In the genomic region with DNA sequence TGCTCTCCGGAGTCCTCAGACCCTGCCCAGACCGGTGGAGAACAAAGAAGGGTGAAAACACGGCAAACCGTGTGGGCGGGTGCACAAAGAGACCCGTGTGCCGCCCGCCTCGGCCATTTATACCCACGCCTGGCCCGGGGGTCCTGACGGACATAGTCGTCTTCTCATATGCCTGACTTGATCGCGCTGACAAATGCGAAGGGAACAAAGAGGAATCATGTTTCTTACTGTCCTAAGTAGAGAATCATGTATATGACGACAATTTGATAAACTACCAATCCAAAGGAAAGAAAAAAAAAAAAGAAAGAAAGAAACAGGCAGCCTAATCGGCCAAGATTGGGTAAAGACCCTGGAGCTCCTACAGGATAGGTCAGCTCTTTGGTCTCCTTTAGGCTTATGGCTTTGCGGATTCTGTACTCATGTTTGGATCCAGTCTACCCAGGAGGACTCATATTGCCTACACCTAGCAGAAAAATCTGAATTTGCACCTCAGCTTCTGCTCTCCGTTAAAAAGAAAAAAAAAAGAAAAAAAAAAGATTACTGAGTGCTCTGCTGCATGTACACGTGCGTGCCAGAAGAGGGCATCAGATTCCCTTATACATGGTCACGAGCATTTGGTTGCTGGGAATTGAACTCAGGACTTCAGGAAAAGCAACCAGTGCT, we compare ENCODE assay signal across 8 mouse cellular contexts. TPM values are rescaled to one million over a fixed set of nuclear protein-coding genes. Genes with fewer than 3 reads are reported as not detected.
DNase-seq lines count a peak whose midpoint lies in the region; ATAC-seq and TF ChIP-seq lines count a peak whose summit lies in the region.

No protein-coding gene starts in this region.

- H3K36me3 ChIP-seq in intestine, embryonic 16.5 days (ENCODE audit: control insufficient read depth, insufficient read depth, low read length), result peaks cover 7% of the 10 kb centered on the region
- peaks cover 29% of the 10 kb centered on the region for H3K36me3 ChIP-seq in limb, embryonic 10.5 days
- peaks cover 13% of the 10 kb centered on the region; the same call in 1 of the 2 replicates for H3K36me3 ChIP-seq in midbrain, embryonic 11.5 days (ENCODE audit: control insufficient read depth, insufficient read depth, low read length)
- H3K36me3 ChIP-seq in small intestine, adult 2 months (ENCODE audit: control insufficient read depth, insufficient read depth, low read length), result peaks cover 6% of the 10 kb centered on the region

- H3K9me3 ChIP-seq in intestine, embryonic 16.5 days (ENCODE audit: control insufficient read depth, low read length), result no peaks in the 10 kb centered on the region
- H3K9me3 ChIP-seq in limb, embryonic 10.5 days (replicated peaks), result no peaks in the 10 kb centered on the region
- H3K9me3 ChIP-seq in midbrain, embryonic 11.5 days (ENCODE audit: control insufficient read depth, low read length), result no peaks in the 10 kb centered on the region

- H3K9ac ChIP-seq in intestine, embryonic 16.5 days (ENCODE audit: low read depth, low read length), result peak overlapping the region; percentile 99
- H3K9ac ChIP-seq in midbrain, embryonic 11.5 days (ENCODE audit: low read length), result peak overlapping the region; percentile 98

- under 1% methylated on average over 23 of the region's 23 CpGs for WGBS in intestine, embryonic 16.5 days
- WGBS in limb, embryonic 10.5 days, result under 1% methylated on average over 23 of the region's 23 CpGs
- WGBS in midbrain, embryonic 11.5 days, result under 1% methylated on average over 23 of the region's 23 CpGs
- under 1% methylated on average over 23 of the region's 23 CpGs for WGBS in small intestine, adult 2 months

- peak overlapping the region; percentile 97 for H3K27ac ChIP-seq in intestine, embryonic 16.5 days (ENCODE audit: low read length)
- peak overlapping the region; percentile 99 for H3K27ac ChIP-seq in limb, embryonic 10.5 days
- peak overlapping the region; percentile 78 for H3K27ac ChIP-seq in midbrain, embryonic 11.5 days (ENCODE audit: low read depth, low read length)
- H3K27ac ChIP-seq in small intestine, adult 2 months (ENCODE audit: insufficient read depth, low read depth, low read length), result peak overlapping the region; percentile 92

- TF ChIP-seq POLR2A in small intestine, adult 2 months (IDR thresholded peaks at IDR 0.05; ENCODE audit: low read depth, low read length), result peak; percentile 94

- H3K4me1 ChIP-seq in intestine, embryonic 16.5 days (ENCODE audit: control insufficient read depth, insufficient read depth, low read length), result peaks cover 19% of the 10 kb centered on the region; the same call in 1 of the 2 replicates
- H3K4me1 ChIP-seq in limb, embryonic 10.5 days, result peaks cover 9% of the 10 kb centered on the region
- peaks cover 5% of the 10 kb centered on the region; the same call in 1 of the 2 replicates for H3K4me1 ChIP-seq in midbrain, embryonic 11.5 days (ENCODE audit: control insufficient read depth, insufficient read depth, low read length)
- H3K4me1 ChIP-seq in small intestine, adult 2 months (ENCODE audit: control insufficient read depth, insufficient read depth, insufficient read length, low read length), result peaks cover 9% of the 10 kb centered on the region; the same call in 1 of the 2 replicates

- H3K4me3 ChIP-seq in intestine, embryonic 16.5 days (ENCODE audit: low read length), result peak overlapping the region; percentile 96
- H3K4me3 ChIP-seq in limb, embryonic 10.5 days, result peak overlapping the region; percentile 98
- peak overlapping the region; percentile 89 for H3K4me3 ChIP-seq in midbrain, embryonic 11.5 days (ENCODE audit: low read depth, low read length)
- peak overlapping the region; percentile 82 for H3K4me3 ChIP-seq in small intestine, adult 2 months (ENCODE audit: low read depth, low read length)

- DNase-seq in adrenal gland, adult (ENCODE audit: inconsistent age in 2 of 2, low spot score in 1 of 2), result peak; percentile 81 to 94
- no peak for DNase-seq in adrenal gland, adult 8-10 months
- DNase-seq in embryo, embryonic 9.5 days (ENCODE audit: extremely low spot score), result peak; percentile 91
- DNase-seq in limb, embryonic 10.5 days (ENCODE audit: low spot score), result peak; percentile 92
- DNase-seq in midbrain, embryonic 11.5 days (ENCODE audit: low spot score, missing footprints), result peak; percentile 98

- peak overlapping the region; percentile 57 for H3K4me2 ChIP-seq in intestine, embryonic 16.5 days (ENCODE audit: low read depth, low read length)
- H3K4me2 ChIP-seq in midbrain, embryonic 11.5 days, result peak overlapping the region; percentile 77

- peak; percentile 81 for ATAC-seq in granulocyte monocyte progenitor cell, adult 5-6 weeks (replicated peaks; ENCODE audit: poor library complexity, severe bottlenecking)
- ATAC-seq in intestine, embryonic 16.5 days, result peak; percentile 65
- ATAC-seq in midbrain, embryonic 11.5 days (ENCODE audit: low FRiP score), result peak; percentile 85

- peak; percentile 32; the same call in 1 of the 2 replicates for TF ChIP-seq CTCF in small intestine, adult 2 months (IDR thresholded peaks at IDR 0.05; ENCODE audit: extremely low read depth, insufficient read length, insufficient replicate concordance, low read depth, low read length)

- no peaks in the 10 kb centered on the region; the same call in 1 of the 2 replicates for H3K27me3 ChIP-seq in intestine, embryonic 16.5 days (replicated peaks; ENCODE audit: control insufficient read depth, insufficient read depth, low read length)
- H3K27me3 ChIP-seq in limb, embryonic 10.5 days (ENCODE audit: low read depth, poor library complexity, severe bottlenecking), result peaks cover 26% of the 10 kb centered on the region
- peaks cover 5% of the 10 kb centered on the region for H3K27me3 ChIP-seq in midbrain, embryonic 11.5 days (ENCODE audit: control insufficient read depth, insufficient read depth, low read length)
- H3K27me3 ChIP-seq in small intestine, adult 2 months (ENCODE audit: control insufficient read depth, insufficient read depth, low read length), result no peaks in the 10 kb centered on the region

RNA-seq across cellular contexts. Expression of a gene that starts 6.5 kb away (rescaled TPM):
- 100 to 1,000 TPM in 1 of 4 experiments, 10 to 100 TPM in 3; 24.5 to 115 (median 36.0) TPM for total RNA-seq in adrenal gland, adult 8-10 months (2022)
- total RNA-seq in granulocyte monocyte progenitor cell, adult 5-6 weeks (2014; fragmentation: Nextera tagmentation), result 11.4 and 13.9 TPM in 2 replicates
- total RNA-seq in granulocyte monocyte progenitor cell, adult 5-6 weeks (2017), result 67.7 and 68.3 TPM in 2 replicates
- 0.22 and 0.24 TPM in 2 replicates for polyA plus RNA-seq in intestine, embryonic 16.5 days (2015; fragmentation: Nextera tagmentation; extraction: Ambion mirVana)
- polyA plus RNA-seq in limb, embryonic 10.5 days (2016; fragmentation: Nextera tagmentation; extraction: Ambion mirVana), result 0.08 and 0.14 TPM in 2 replicates
- polyA plus RNA-seq in midbrain, embryonic 11.5 days (2014; fragmentation: Nextera tagmentation; extraction: Ambion mirVana), result 0.08 and 0.26 TPM in 2 replicates
- polyA plus RNA-seq in small intestine, adult 2 months (2012; rRNA removed), result 17.1 and 19.8 TPM in 2 replicates

RNA-seq across cellular contexts. Expression of a gene that starts 17.2 kb away (rescaled TPM):
- under 1 TPM in 1 of 4 experiments, not detected in 3; 0.73 TPM for total RNA-seq in adrenal gland, adult 8-10 months (2022)
- not detected in 2 replicates for total RNA-seq in granulocyte monocyte progenitor cell, adult 5-6 weeks (2014; fragmentation: Nextera tagmentation)
- 0.34 and 1.4 TPM in 2 replicates for total RNA-seq in granulocyte monocyte progenitor cell, adult 5-6 weeks (2017)
- not detected in 2 replicates for polyA plus RNA-seq in intestine, embryonic 16.5 days (2015; fragmentation: Nextera tagmentation; extraction: Ambion mirVana)
- not detected in 2 replicates for polyA plus RNA-seq in limb, embryonic 10.5 days (2016; fragmentation: Nextera tagmentation; extraction: Ambion mirVana)
- not detected in 2 replicates for polyA plus RNA-seq in midbrain, embryonic 11.5 days (2014; fragmentation: Nextera tagmentation; extraction: Ambion mirVana)
- not detected in 2 replicates for polyA plus RNA-seq in small intestine, adult 2 months (2012; rRNA removed)

RNA-seq across cellular contexts. Expression of a gene that starts 19.4 kb away (rescaled TPM):
- total RNA-seq in adrenal gland, adult 8-10 months (2022), result 10 to 100 TPM; 11.9 to 35.8 (median 14.4) TPM
- 5.5 and 6.2 TPM in 2 replicates for total RNA-seq in granulocyte monocyte progenitor cell, adult 5-6 weeks (2014; fragmentation: Nextera tagmentation)
- total RNA-seq in granulocyte monocyte progenitor cell, adult 5-6 weeks (2017), result 45.2 and 49.0 TPM in 2 replicates
- polyA plus RNA-seq in intestine, embryonic 16.5 days (2015; fragmentation: Nextera tagmentation; extraction: Ambion mirVana), result 6.3 and 6.6 TPM in 2 replicates
- 1.1 and 1.4 TPM in 2 replicates for polyA plus RNA-seq in limb, embryonic 10.5 days (2016; fragmentation: Nextera tagmentation; extraction: Ambion mirVana)
- 0.59 and 1.2 TPM in 2 replicates for polyA plus RNA-seq in midbrain, embryonic 11.5 days (2014; fragmentation: Nextera tagmentation; extraction: Ambion mirVana)
- 8.9 and 9.3 TPM in 2 replicates for polyA plus RNA-seq in small intestine, adult 2 months (2012; rRNA removed)

RNA-seq across cellular contexts. Expression of a gene that starts 20.0 kb away (rescaled TPM):
- under 1 TPM; 0.14 to 0.25 (median 0.17) TPM for total RNA-seq in adrenal gland, adult 8-10 months (2022)
- not detected in 2 replicates for total RNA-seq in granulocyte monocyte progenitor cell, adult 5-6 weeks (2014; fragmentation: Nextera tagmentation)
- total RNA-seq in granulocyte monocyte progenitor cell, adult 5-6 weeks (2017), result 0.09 TPM in 1 of 2 replicates, not detected in the other
- polyA plus RNA-seq in intestine, embryonic 16.5 days (2015; fragmentation: Nextera tagmentation; extraction: Ambion mirVana), result 0.38 and 0.57 TPM in 2 replicates
- 0.58 and 0.85 TPM in 2 replicates for polyA plus RNA-seq in limb, embryonic 10.5 days (2016; fragmentation: Nextera tagmentation; extraction: Ambion mirVana)
- 1.4 and 2.0 TPM in 2 replicates for polyA plus RNA-seq in midbrain, embryonic 11.5 days (2014; fragmentation: Nextera tagmentation; extraction: Ambion mirVana)
- polyA plus RNA-seq in small intestine, adult 2 months (2012; rRNA removed), result 0.06 and 0.14 TPM in 2 replicates

RNA-seq across cellular contexts. Expression of a gene that starts 21.5 kb away (rescaled TPM):
- total RNA-seq in adrenal gland, adult 8-10 months (2022), result 10 to 100 TPM; 27.3 to 39.4 (median 28.1) TPM
- total RNA-seq in granulocyte monocyte progenitor cell, adult 5-6 weeks (2014; fragmentation: Nextera tagmentation), result 30.3 and 35.3 TPM in 2 replicates
- total RNA-seq in granulocyte monocyte progenitor cell, adult 5-6 weeks (2017), result 27.0 and 32.4 TPM in 2 replicates
- 226 and 301 TPM in 2 replicates for polyA plus RNA-seq in intestine, embryonic 16.5 days (2015; fragmentation: Nextera tagmentation; extraction: Ambion mirVana)
- polyA plus RNA-seq in limb, embryonic 10.5 days (2016; fragmentation: Nextera tagmentation; extraction: Ambion mirVana), result 14.6 and 16.1 TPM in 2 replicates
- 11.0 and 12.3 TPM in 2 replicates for polyA plus RNA-seq in midbrain, embryonic 11.5 days (2014; fragmentation: Nextera tagmentation; extraction: Ambion mirVana)
- 21.2 and 68.8 TPM in 2 replicates for polyA plus RNA-seq in small intestine, adult 2 months (2012; rRNA removed)

Comparison
In these comparisons a context has a peak if more than half of its experiments do, and no peak if none do; other contexts are left out.
1. RNA of a gene that starts 6.5 kb away (polyA plus RNA-seq): 17.1 to 19.8 TPM in small intestine, adult 2 months; 0.08 to 0.26 TPM in midbrain, embryonic 11.5 days, 0.22 to 0.24 TPM in intestine, embryonic 16.5 days and 0.08 to 0.14 TPM in limb, embryonic 10.5 days; every median in the first group is over 10 times any median in the second.
2. Peak in every context shown above with its lines, with median percentiles within 50 percentile points of each other: ATAC-seq, H3K27ac ChIP-seq and H3K4me3 ChIP-seq.